Comparison of ENCODE assay signal across 12 mouse cellular contexts in the genomic region with DNA sequence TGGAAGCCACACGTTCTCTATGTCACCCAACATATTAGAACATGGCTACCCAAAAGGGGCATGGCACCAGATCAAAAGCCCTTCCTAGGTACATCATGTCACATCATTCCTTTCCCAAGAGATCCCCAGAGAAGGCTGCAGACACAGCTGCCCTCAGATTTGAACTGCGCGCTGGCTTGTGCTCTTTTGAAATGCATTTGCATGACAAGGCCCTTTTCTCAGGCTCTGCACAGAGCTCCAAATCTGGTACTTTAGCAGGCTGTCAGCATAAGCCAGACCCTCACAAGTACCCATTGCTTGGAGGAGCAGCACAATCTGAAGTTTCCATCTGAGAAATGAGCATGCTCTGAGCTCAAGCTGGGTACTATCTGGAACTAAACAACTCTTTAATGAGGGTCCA.
"Had no signal": no experiment of that assay in that cellular context is flagged by ENCODE, and none has a peak within 500 bp of the region (broad histone marks: within the 10 kb centered on the region; RNA-seq: fewer than 3 reads in every experiment).

No protein-coding gene starts in this region.

- H3K27me3 ChIP-seq: kidney, embryonic 15.5 days; limb, embryonic 13.5 days had no signal

- H3K4me2 ChIP-seq: kidney, embryonic 15.5 days; limb, embryonic 13.5 days had no signal

- H3K4me3 ChIP-seq: kidney, embryonic 15.5 days; limb, embryonic 13.5 days had no signal

- DNase-seq: kidney, adult 2 months; kidney, postnatal 14 days; left cerebral cortex, postnatal 4 days; lung, adult 18-20 months; retina, postnatal 1 day; right cerebral cortex, postnatal 4 days; spleen, adult 18-20 months; thymus, adult 2 months; thymus, postnatal 25 days had no signal

- H3K9ac ChIP-seq: kidney, embryonic 15.5 days; limb, embryonic 13.5 days; liver, embryonic 14.5 days had no signal

- H3K27ac ChIP-seq: kidney, embryonic 15.5 days; limb, embryonic 13.5 days; liver, embryonic 14.5 days had no signal

- H3K9me3 ChIP-seq: kidney, embryonic 15.5 days; limb, embryonic 13.5 days had no signal

- H3K4me1 ChIP-seq: kidney, embryonic 15.5 days had no signal
